Mouse (Mus musculus) kidney, embryonic 16.5 days (tissue): ENCODE results near the gene Sema3a. TPM values are rescaled to one million over a fixed set of nuclear protein-coding genes. Genes with fewer than 3 reads are reported as not detected.

Source experiments
- ATAC-seq: fragments of 200-750 bp; cut with Nextera tagmentation; 2 replicates; pipeline ENCODE4 v1.8.0; 2017; ENCODE audit warnings: moderate TSS enrichment; ENCODE audit not compliant: low FRiP score, low TSS enrichment
- H3K27ac ChIP-seq: fragments of 300-500 bp; sonication (generic); 2 replicates; pipeline ENCODE4 v1.5.1; 2014; ENCODE audit warnings: low read length
- H3K27me3 ChIP-seq: fragments of 300-500 bp; sonication (generic); 2 replicates; pipeline ENCODE4 v1.6.1; 2014; ENCODE audit warnings: low read length, control low read depth, mixed read lengths; ENCODE audit not compliant: insufficient read depth
- H3K36me3 ChIP-seq: fragments of 300-500 bp; sonication (generic); 2 replicates; pipeline ENCODE4 v1.6.1; 2014; ENCODE audit warnings: low read length, control low read depth, mixed read lengths; ENCODE audit not compliant: insufficient read depth
- H3K4me1 ChIP-seq: fragments of 300-500 bp; sonication (generic); 2 replicates; pipeline ENCODE4 v1.6.1; 2014; ENCODE audit warnings: low read length, control low read depth, mixed read lengths; ENCODE audit not compliant: insufficient read depth
- H3K4me2 ChIP-seq: fragments of 300-500 bp; sonication (generic); replicated peaks from 2 replicates; pipeline ENCODE4 v1.6.1; 2014; ENCODE audit warnings: low read depth, low read length
- H3K4me3 ChIP-seq: fragments of 300-500 bp; sonication (generic); 2 replicates; pipeline ENCODE4 v1.5.1; 2014; ENCODE audit warnings: mild to moderate bottlenecking, low read length
- H3K9ac ChIP-seq: fragments of 300-500 bp; sonication (generic); replicated peaks from 2 replicates; pipeline ENCODE4 v1.6.1; 2014; ENCODE audit warnings: low read length
- H3K9me3 ChIP-seq: fragments of 300-500 bp; sonication (generic); 2 replicates; pipeline ENCODE4 v1.6.1; 2016; ENCODE audit warnings: low read length, control low read depth
- WGBS: fragments of 180-500 bp; shearing (Covaris S2); extraction: QIAGEN DNeasy Blood & Tissue Kit; methylation state at CpG from one replicate; pipeline ENCODE4 v1.1.7; 2014; 5-methylcytosine and 5-hydroxymethylcytosine counted together
- polyA plus RNA-seq: library from polyadenylated mRNA; unstranded; fragments of >200 nt; fragmentation: Nextera tagmentation; extraction: Ambion mirVana; gene quantifications from 2 replicates; pipeline ENCODE4 v1.2.1, GENCODE M21; 2015

Sema3a gene
- polyA plus RNA-seq, 1 experiment from 2014 or later: 24.1 TPM

DNA sequence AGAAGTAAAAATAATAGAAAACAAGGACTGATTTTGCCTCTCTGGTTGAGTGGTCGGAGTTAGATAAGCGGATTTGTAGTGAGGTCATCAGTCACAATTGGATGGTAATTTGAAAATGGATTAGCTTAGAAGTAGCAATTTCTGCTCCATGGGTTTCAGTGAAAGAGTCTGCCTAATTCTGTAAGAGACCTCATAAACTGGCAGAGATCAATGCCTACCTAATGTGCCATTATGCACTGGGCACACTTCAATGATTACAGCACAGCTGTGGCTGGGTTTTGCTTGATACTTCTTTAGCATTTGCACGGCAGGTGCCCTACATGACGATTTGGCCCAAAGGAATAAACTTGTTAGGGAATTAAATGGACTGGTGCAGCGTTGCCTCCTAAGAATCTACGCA is 188.8 kb downstream of the Sema3a start:
- H3K9me3 ChIP-seq: no peaks in the 10 kb centered on the region
- H3K27ac ChIP-seq: no peak overlapping the region
- no peaks in the 10 kb centered on the region for H3K4me1 ChIP-seq
- H3K36me3 ChIP-seq: no peaks in the 10 kb centered on the region
- H3K4me3 ChIP-seq: no peak overlapping the region
- no peaks in the 10 kb centered on the region for H3K27me3 ChIP-seq
- H3K9ac ChIP-seq: no peak overlapping the region
- H3K4me2 ChIP-seq: no peak overlapping the region
- ATAC-seq: no peak
- 39% methylated on average over 6 of the region's 6 CpGs for WGBS

GRCm38 (mm10) chr5:13318728-13319429 is 193.7 kb downstream of the Sema3a start:
- H3K4me3 ChIP-seq: no peak overlapping the region
- no peaks in the 10 kb centered on the region for H3K27me3 ChIP-seq
- H3K4me1 ChIP-seq: no peaks in the 10 kb centered on the region
- no peak for ATAC-seq
- H3K36me3 ChIP-seq: no peaks in the 10 kb centered on the region
- no peak overlapping the region for H3K27ac ChIP-seq
- WGBS: 64% methylated on average over 5 of the region's 5 CpGs
- no peak overlapping the region for H3K9ac ChIP-seq
- no peaks in the 10 kb centered on the region for H3K9me3 ChIP-seq
- H3K4me2 ChIP-seq: no peak overlapping the region

- Histone ChIP-seq H3K9me3 (no peaks in the 10 kb centered on the region), H3K9ac (no peak overlapping the region), H3K4me2 (no peak overlapping the region), H3K36me3 (no peaks in the 10 kb centered on the region), H3K27ac (no peak overlapping the region), H3K4me3 (no peak overlapping the region), H3K27me3 (no peaks in the 10 kb centered on the region), H3K4me1 (no peaks in the 10 kb centered on the region)
- 82% methylated on average over 3 of the region's 3 CpGs for WGBS
- no peak for ATAC-seq
These were observed 194.9 kb downstream of the Sema3a start for GRCm38 (mm10) chr5:13320138-13320537.

GRCm38 (mm10) chr5:13327281-13327680 is 202.1 kb downstream of the Sema3a start:
- ATAC-seq: no peak
- Histone ChIP-seq H3K27ac (no peak overlapping the region), H3K9ac (no peak overlapping the region), H3K4me1 (no peaks in the 10 kb centered on the region), H3K36me3 (no peaks in the 10 kb centered on the region), H3K27me3 (no peaks in the 10 kb centered on the region), H3K4me2 (no peak overlapping the region), H3K9me3 (no peaks in the 10 kb centered on the region), H3K4me3 (no peak overlapping the region)
- WGBS: 65% methylated on average over 5 of the region's 5 CpGs

DNA sequence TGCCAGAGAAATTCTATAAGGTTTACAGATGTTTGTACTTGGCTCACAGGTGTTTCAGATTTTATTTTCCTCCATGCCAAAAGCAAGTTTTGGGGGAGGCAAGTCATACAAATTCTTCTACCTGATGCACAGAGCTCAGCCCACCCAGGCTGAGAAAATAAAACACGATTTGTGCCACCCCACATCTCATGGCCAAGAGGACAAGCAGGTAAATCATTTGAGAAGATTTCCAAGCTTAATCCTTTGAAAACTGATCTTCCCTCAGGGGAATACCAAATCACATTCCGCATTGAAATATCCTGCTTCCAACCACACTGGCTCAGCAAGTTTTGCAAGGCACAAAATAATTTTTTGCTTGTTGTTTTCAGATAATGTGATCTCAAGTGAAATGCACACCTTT is 206.2 kb downstream of the Sema3a start:
- H3K4me1 ChIP-seq: no peaks in the 10 kb centered on the region
- H3K27ac ChIP-seq: no peak overlapping the region
- no peaks in the 10 kb centered on the region for H3K9me3 ChIP-seq
- 29% methylated on average over 2 of the region's 2 CpGs for WGBS
- no peaks in the 10 kb centered on the region for H3K36me3 ChIP-seq
- no peak overlapping the region for H3K4me2 ChIP-seq
- H3K4me3 ChIP-seq: no peak overlapping the region
- no peak for ATAC-seq
- H3K27me3 ChIP-seq: no peaks in the 10 kb centered on the region
- no peak overlapping the region for H3K9ac ChIP-seq

DNA sequence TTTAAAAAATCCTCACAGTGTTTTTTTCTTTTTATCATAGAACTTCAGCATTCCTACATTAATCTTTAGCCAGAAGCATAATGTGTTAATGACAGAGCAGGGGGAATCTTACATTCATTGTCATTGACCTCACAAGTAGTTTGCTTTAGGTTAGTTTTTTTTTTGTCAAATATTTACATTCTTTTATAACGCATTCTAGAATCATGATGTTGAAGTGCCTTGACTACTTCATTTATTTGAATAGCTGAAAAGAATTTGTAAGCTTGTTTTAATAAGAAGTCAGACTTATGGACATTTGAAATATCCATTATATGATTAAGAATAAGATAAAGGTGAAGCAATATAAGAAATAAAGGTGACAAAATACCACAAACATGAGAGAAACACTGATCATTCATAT is 212.5 kb downstream of the Sema3a start:
- H3K27ac ChIP-seq: no peak overlapping the region
- H3K4me2 ChIP-seq: no peak overlapping the region
- ATAC-seq: no peak
- 85% methylated on average over 1 of the region's 1 CpGs for WGBS
- no peaks in the 10 kb centered on the region for H3K27me3 ChIP-seq
- no peak overlapping the region for H3K9ac ChIP-seq
- H3K9me3 ChIP-seq: no peaks in the 10 kb centered on the region
- H3K36me3 ChIP-seq: no peaks in the 10 kb centered on the region
- no peak overlapping the region for H3K4me3 ChIP-seq
- no peaks in the 10 kb centered on the region for H3K4me1 ChIP-seq

DNA sequence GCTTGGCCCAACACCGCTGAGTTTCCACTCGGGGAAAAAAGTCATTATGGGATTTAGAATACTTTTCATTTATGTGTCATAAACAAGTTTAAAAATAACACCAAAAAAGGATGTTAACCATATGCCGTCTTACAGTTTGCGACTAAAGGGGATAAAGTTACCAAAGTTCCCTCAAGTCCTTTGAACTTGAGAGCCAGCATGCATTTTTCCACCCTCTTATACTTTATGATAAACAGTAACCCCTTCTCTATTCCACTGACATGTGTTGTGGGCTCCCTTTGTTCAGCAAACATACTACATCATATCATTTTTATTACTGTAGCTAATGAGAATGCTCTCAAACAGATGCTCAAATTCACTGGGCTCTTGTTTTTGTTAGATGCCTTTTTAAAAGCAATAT is 221.9 kb downstream of the Sema3a start:
- H3K4me2 ChIP-seq: no peak overlapping the region
- WGBS: 65% methylated on average over 4 of the region's 4 CpGs
- no peak for ATAC-seq
- H3K9ac ChIP-seq: no peak overlapping the region
- no peaks in the 10 kb centered on the region for H3K9me3 ChIP-seq
- no peaks in the 10 kb centered on the region for H3K4me1 ChIP-seq
- no peak overlapping the region for H3K27ac ChIP-seq
- no peak overlapping the region for H3K4me3 ChIP-seq
- no peaks in the 10 kb centered on the region for H3K36me3 ChIP-seq
- H3K27me3 ChIP-seq: no peaks in the 10 kb centered on the region

DNA sequence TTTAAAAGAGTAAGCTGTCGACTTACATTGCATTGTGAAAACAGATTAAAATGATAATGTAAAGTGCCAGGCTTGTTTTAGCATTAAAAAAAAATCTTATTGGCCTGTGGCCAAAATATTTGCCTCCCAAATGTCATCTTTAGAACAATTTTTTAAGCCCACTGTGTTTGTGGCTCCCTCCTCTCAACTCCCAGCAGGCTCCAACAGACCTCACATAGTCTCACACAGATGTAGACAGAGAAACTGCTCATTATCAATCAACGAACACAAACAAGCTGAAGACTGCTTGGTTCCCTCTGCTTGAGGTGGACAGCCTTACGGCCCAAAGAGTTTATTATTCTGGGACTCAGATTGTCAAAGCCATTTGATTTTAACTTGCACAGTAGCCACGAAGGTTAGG is 226.4 kb downstream of the Sema3a start:
- no peak overlapping the region for H3K4me2 ChIP-seq
- no peak overlapping the region for H3K4me3 ChIP-seq
- no peak for ATAC-seq
- 36% methylated on average over 4 of the region's 4 CpGs for WGBS
- no peaks in the 10 kb centered on the region for H3K9me3 ChIP-seq
- H3K27ac ChIP-seq: no peak overlapping the region
- no peaks in the 10 kb centered on the region for H3K36me3 ChIP-seq
- no peaks in the 10 kb centered on the region for H3K4me1 ChIP-seq
- H3K27me3 ChIP-seq: no peaks in the 10 kb centered on the region
- H3K9ac ChIP-seq: no peak overlapping the region

DNA sequence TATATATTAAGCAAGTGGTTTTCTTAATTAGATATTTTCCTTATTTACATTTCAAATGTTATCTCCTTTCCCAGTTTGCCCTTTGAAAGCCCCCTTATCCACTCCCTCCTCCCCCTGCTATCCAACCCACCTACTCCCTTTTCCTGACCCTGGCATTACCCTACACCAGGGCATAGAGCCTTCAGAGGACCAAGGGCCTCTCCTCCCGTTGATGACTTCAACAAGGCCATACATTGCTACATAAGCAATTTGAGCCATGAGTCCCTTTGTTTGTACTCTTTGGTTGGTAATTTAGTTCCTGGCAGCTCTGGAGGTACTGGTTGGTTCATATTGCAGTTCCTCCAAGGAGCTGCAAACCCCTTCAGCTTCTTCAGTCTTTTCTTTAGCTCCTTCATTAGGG is 227.8 kb downstream of the Sema3a start:
- no peaks in the 10 kb centered on the region for H3K9me3 ChIP-seq
- WGBS: 51% methylated on average over 1 of the region's 1 CpGs
- no peaks in the 10 kb centered on the region for H3K4me1 ChIP-seq
- no peaks in the 10 kb centered on the region for H3K27me3 ChIP-seq
- no peak overlapping the region for H3K4me2 ChIP-seq
- H3K36me3 ChIP-seq: no peaks in the 10 kb centered on the region
- no peak overlapping the region for H3K9ac ChIP-seq
- H3K4me3 ChIP-seq: no peak overlapping the region
- no peak for ATAC-seq
- no peak overlapping the region for H3K27ac ChIP-seq

- Histone ChIP-seq H3K4me1 (no peaks in the 10 kb centered on the region), H3K9ac (no peak overlapping the region), H3K4me2 (no peak overlapping the region), H3K4me3 (no peak overlapping the region), H3K36me3 (no peaks in the 10 kb centered on the region), H3K9me3 (no peaks in the 10 kb centered on the region), H3K27me3 (no peaks in the 10 kb centered on the region), H3K27ac (no peak overlapping the region)
- no peak for ATAC-seq
- WGBS: 83% methylated on average over 1 of the region's 1 CpGs
These were observed 228.3 kb downstream of the Sema3a start for GRCm38 (mm10) chr5:13353539-13353938.
